Mouse (Mus musculus) natural killer cell, adult 2 months (primary cell): ENCODE results near the gene Slc6a12.

Experiments
- DNase-seq, 2 experiments: peaks; one replicate each; pipeline ENCODE4 v3.0.0; 2022; ENCODE audit warnings: low spot score in 2 of 2

The Slc6a12 gene

GRCm38 (mm10) chr6:121343771-121344123, 871 bp downstream of the Slc6a12 start:
- no peak for DNase-seq

GRCm38 (mm10) chr6:121344329-121344728, 1.5 kb downstream of the Slc6a12 start:
- no peak for DNase-seq

- no peak for DNase-seq
Measured at GRCm38 (mm10) chr6:121346428-121346827, 3.6 kb downstream of the Slc6a12 start.

- no peak for DNase-seq
Measured at GRCm38 (mm10) chr6:121352276-121352675, 9.4 kb downstream of the Slc6a12 start.

GRCm38 (mm10) chr6:121356041-121356440, 13.2 kb downstream of the Slc6a12 start:
- no peak for DNase-seq

- DNase-seq = no peak
Measured at GRCm38 (mm10) chr6:121357232-121357631, 14.4 kb downstream of the Slc6a12 start.

GRCm38 (mm10) chr6:121363061-121363460, 20.2 kb downstream of the Slc6a12 start:
- DNase-seq = no peak

GRCm38 (mm10) chr6:121363956-121364355, 21.1 kb downstream of the Slc6a12 start:
- no peak for DNase-seq

- DNase-seq = peak in 1 of 2 experiments; percentile 33
Measured at GRCm38 (mm10) chr6:121366537-121366936, 23.7 kb downstream of the Slc6a12 start.

- DNase-seq = no peak
Measured at GRCm38 (mm10) chr6:121367099-121367498, 24.2 kb downstream of the Slc6a12 start.

- DNase-seq = no peak
Measured at GRCm38 (mm10) chr6:121371197-121371980, 28.5 kb downstream of the Slc6a12 start.

- DNase-seq = no peak
Measured at GRCm38 (mm10) chr6:121376159-121376558, 33.3 kb downstream of the Slc6a12 start.

- DNase-seq = no peak
Measured at GRCm38 (mm10) chr6:121378256-121378655, 35.4 kb downstream of the Slc6a12 start.

GRCm38 (mm10) chr6:121380576-121380975, 37.7 kb downstream of the Slc6a12 start:
- DNase-seq = no peak

- DNase-seq = no peak
Measured at GRCm38 (mm10) chr6:121382071-121382470, 39.2 kb downstream of the Slc6a12 start.

GRCm38 (mm10) chr6:121385397-121385796, 42.5 kb downstream of the Slc6a12 start:
- DNase-seq = no peak

- no peak for DNase-seq
Measured at GRCm38 (mm10) chr6:121392610-121393252, 49.9 kb downstream of the Slc6a12 start.

GRCm38 (mm10) chr6:121401140-121401539, 58.3 kb downstream of the Slc6a12 start:
- DNase-seq = no peak

- no peak for DNase-seq
Measured at GRCm38 (mm10) chr6:121401826-121402660, 59.2 kb downstream of the Slc6a12 start.

- DNase-seq = no peak
Measured at GRCm38 (mm10) chr6:121402661-121403244, 59.9 kb downstream of the Slc6a12 start.

GRCm38 (mm10) chr6:121405311-121405710, 62.4 kb downstream of the Slc6a12 start:
- DNase-seq = no peak

- no peak for DNase-seq
Measured at GRCm38 (mm10) chr6:121407571-121408011, 64.7 kb downstream of the Slc6a12 start.
